Mouse (Mus musculus) erythroblast, embryonic 14.5 days (primary cell): ENCODE data around the gene Khk.

ENCODE experiments used
- GATA1 ChIP-seq: IDR thresholded peaks from 2 replicates; pipeline ENCODE4 v1.6.1; 2012; ENCODE audit warnings: low read length, inconsistent platforms, mixed read lengths
- TAL1 ChIP-seq: IDR thresholded peaks from 3 replicates; pipeline ENCODE4 v1.6.1; 2012; ENCODE audit warnings: low read length, inconsistent platforms, mixed read lengths

DNA sequence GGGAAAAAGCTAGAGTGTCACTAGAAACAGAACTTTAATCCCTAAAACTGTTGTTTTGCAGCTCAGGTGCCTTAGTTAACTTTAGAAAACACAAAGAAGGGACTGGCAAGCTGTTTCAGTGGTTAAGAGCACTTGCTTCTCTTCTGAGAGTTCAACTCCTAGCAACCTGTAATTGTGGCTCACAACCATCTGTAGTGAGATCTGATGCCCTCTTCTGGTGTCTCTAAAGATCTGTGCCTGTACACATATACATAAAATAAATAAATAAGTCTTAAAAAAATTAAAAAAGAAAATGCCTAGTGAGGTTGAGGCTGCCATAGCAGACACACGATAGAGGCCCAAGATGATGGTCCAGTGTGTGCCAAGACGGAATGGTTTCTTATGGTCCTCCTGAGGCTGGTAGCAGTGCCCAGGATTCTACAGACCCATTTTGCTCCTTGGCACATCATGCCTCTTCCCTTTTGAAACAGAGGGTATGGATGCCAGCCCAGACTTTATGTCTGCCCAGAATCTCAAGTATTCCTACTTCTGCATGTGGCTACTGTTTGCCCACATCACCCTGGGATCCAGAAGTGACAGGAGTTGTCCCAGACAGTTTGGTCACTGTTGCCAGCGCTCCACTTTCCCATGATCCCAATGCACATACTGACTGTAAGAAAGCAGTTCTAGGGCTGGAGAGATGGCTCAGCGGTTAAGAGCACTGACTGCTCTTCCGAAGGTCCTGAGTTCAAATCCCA, 13.7 kb downstream of the Khk start:
- TF ChIP-seq GATA1: no peak
- TF ChIP-seq TAL1: no peak
